Mouse (Mus musculus) fibroblast of lung, adult 2 months (primary cell): ENCODE data around the gene Gm2115.

Experiments used
- DNase-seq: peaks from one replicate; pipeline ENCODE4 v3.0.0-alpha.2; 2011; ENCODE audit warnings: low read depth

Gm2115 gene

GRCm38 (mm10) chr7:84586360-84587100, 57.8 kb downstream of the Gm2115 start:
- DNase-seq: no peak

GRCm38 (mm10) chr7:84587101-84587783, 58.5 kb downstream of the Gm2115 start:
- DNase-seq: no peak

- DNase-seq: no peak
Measured at GRCm38 (mm10) chr7:84590622-84591021, 61.9 kb downstream of the Gm2115 start.

GRCm38 (mm10) chr7:84591347-84591746, 62.6 kb downstream of the Gm2115 start:
- DNase-seq: no peak

GRCm38 (mm10) chr7:84594087-84594916, 65.5 kb downstream of the Gm2115 start:
- no peak for DNase-seq

- no peak for DNase-seq
Measured at GRCm38 (mm10) chr7:84594917-84595303, 66.2 kb downstream of the Gm2115 start.

GRCm38 (mm10) chr7:84596002-84596401, 67.2 kb downstream of the Gm2115 start:
- no peak for DNase-seq

GRCm38 (mm10) chr7:84596633-84597032, 67.9 kb downstream of the Gm2115 start:
- DNase-seq: no peak

- no peak for DNase-seq
Measured at GRCm38 (mm10) chr7:84600631-84601030, 71.9 kb downstream of the Gm2115 start.

GRCm38 (mm10) chr7:84601331-84601730, 72.6 kb downstream of the Gm2115 start:
- DNase-seq: no peak

- DNase-seq: no peak
Measured at GRCm38 (mm10) chr7:84604501-84604900, 75.7 kb downstream of the Gm2115 start.

- DNase-seq: no peak
Measured at GRCm38 (mm10) chr7:84605033-84605687, 76.4 kb downstream of the Gm2115 start.

GRCm38 (mm10) chr7:84605704-84606292, 77.0 kb downstream of the Gm2115 start:
- DNase-seq: no peak

- no peak for DNase-seq
Measured at GRCm38 (mm10) chr7:84606293-84606749, 77.6 kb downstream of the Gm2115 start, which contains the start of gene Fah. Gene Fah (minus strand): TSS chr7:84606722.

GRCm38 (mm10) chr7:84611609-84612008, 82.9 kb downstream of the Gm2115 start:
- DNase-seq: no peak

- DNase-seq: no peak
Measured at GRCm38 (mm10) chr7:84612445-84612844, 83.7 kb downstream of the Gm2115 start.

- no peak for DNase-seq
Measured at GRCm38 (mm10) chr7:84618951-84619350, 90.2 kb downstream of the Gm2115 start.

GRCm38 (mm10) chr7:84620956-84621355, 92.2 kb downstream of the Gm2115 start:
- no peak for DNase-seq

- no peak for DNase-seq
Measured at GRCm38 (mm10) chr7:84623718-84624117, 95.0 kb downstream of the Gm2115 start.

- DNase-seq: no peak
Measured at GRCm38 (mm10) chr7:84631878-84632277, 103.1 kb downstream of the Gm2115 start.
